In genomic region chr8:93911715-93912555, GRCm38 (mm10) we compare ENCODE assay signal across 11 mouse cellular contexts.
DNase-seq lines count a peak whose midpoint lies in the region; ATAC-seq lines count a peak whose summit lies in the region.
"Had no signal": no experiment of that assay in that cellular context is flagged by ENCODE, and none has a peak within 500 bp of the region (broad histone marks: within the 10 kb centered on the region; RNA-seq: fewer than 3 reads in every experiment).

No protein-coding gene starts in this region.

- no peak overlapping the region for H3K9ac ChIP-seq in forebrain, embryonic 12.5 days
- no peak overlapping the region; the same call in 1 of the 2 replicates for H3K9ac ChIP-seq in forebrain, embryonic 11.5 days (ENCODE audit: low read length)
- H3K9ac ChIP-seq in kidney, embryonic 14.5 days (ENCODE audit: low read depth, low read length), result no peak overlapping the region
- 0 out of 2 replicates have a peak overlapping the region, but pooled peaks have one; percentile 4 for H3K9ac ChIP-seq in midbrain, embryonic 12.5 days (replicated peaks)
- H3K9ac ChIP-seq in midbrain, embryonic 15.5 days, result no peak overlapping the region
- H3K9ac ChIP-seq: embryonic facial prominence, embryonic 12.5 days; neural tube, embryonic 13.5 days had no signal

- peak overlapping the region; percentile 31; the same call in 1 of the 2 replicates for H3K27ac ChIP-seq in forebrain, embryonic 12.5 days
- H3K27ac ChIP-seq in forebrain, embryonic 11.5 days (ENCODE audit: low read depth, low read length), result no peak overlapping the region; the same call in 1 of the 2 replicates
- peak overlapping the region; percentile 42; the same call in 1 of the 2 replicates for H3K27ac ChIP-seq in kidney, embryonic 14.5 days (ENCODE audit: low read depth, low read length)
- H3K27ac ChIP-seq in midbrain, embryonic 12.5 days (replicated peaks), result no peak overlapping the region
- H3K27ac ChIP-seq in midbrain, embryonic 15.5 days, result no peak overlapping the region
- H3K27ac ChIP-seq: embryonic facial prominence, embryonic 12.5 days; neural tube, embryonic 13.5 days had no signal

- peaks cover 49% of the 10 kb centered on the region for H3K4me1 ChIP-seq in forebrain, embryonic 12.5 days
- H3K4me1 ChIP-seq in forebrain, embryonic 11.5 days (replicated peaks; ENCODE audit: control insufficient read depth, insufficient read depth, low read length), result peaks cover 18% of the 10 kb centered on the region
- H3K4me1 ChIP-seq in kidney, embryonic 14.5 days (ENCODE audit: control insufficient read depth, insufficient read depth, low read length), result peaks cover 23% of the 10 kb centered on the region
- peaks cover 60% of the 10 kb centered on the region for H3K4me1 ChIP-seq in midbrain, embryonic 12.5 days
- H3K4me1 ChIP-seq in midbrain, embryonic 15.5 days, result peaks cover 51% of the 10 kb centered on the region

- no peaks in the 10 kb centered on the region; the same call in 1 of the 2 replicates for H3K27me3 ChIP-seq in forebrain, embryonic 12.5 days
- H3K27me3 ChIP-seq in forebrain, embryonic 11.5 days (ENCODE audit: control insufficient read depth, insufficient read depth, low read length), result no peaks in the 10 kb centered on the region
- no peaks in the 10 kb centered on the region for H3K27me3 ChIP-seq in kidney, embryonic 14.5 days (ENCODE audit: control insufficient read depth, insufficient read depth, low read length)
- peaks cover 5% of the 10 kb centered on the region for H3K27me3 ChIP-seq in midbrain, embryonic 12.5 days
- H3K27me3 ChIP-seq in midbrain, embryonic 15.5 days (replicated peaks), result no peaks in the 10 kb centered on the region
- H3K27me3 ChIP-seq: neural tube, embryonic 13.5 days had no signal

- no peak for DNase-seq in forebrain, embryonic 11.5 days (ENCODE audit: low spot score)
- no peak for DNase-seq in kidney, postnatal 4 days
- DNase-seq in yolk sac, embryonic 10.5 days (ENCODE audit: low spot score), result peak; percentile 70
- DNase-seq in layer of hippocampus, adult 11-12 months (ENCODE audit: low spot score), result no peak
- DNase-seq: kidney, postnatal 10 days had no signal

- no peak for ATAC-seq in forebrain, embryonic 12.5 days (ENCODE audit: low FRiP score)
- ATAC-seq in forebrain, embryonic 11.5 days (replicated peaks; ENCODE audit: low FRiP score), result no peak
- ATAC-seq in kidney, embryonic 14.5 days (ENCODE audit: low FRiP score, low TSS enrichment), result no peak
- no peak for ATAC-seq in midbrain, embryonic 12.5 days (ENCODE audit: low FRiP score, low read depth)
- ATAC-seq in midbrain, embryonic 15.5 days (replicated peaks), result no peak

- H3K4me3 ChIP-seq in forebrain, embryonic 12.5 days (replicated peaks), result no peak overlapping the region
- no peak overlapping the region for H3K4me3 ChIP-seq in forebrain, embryonic 11.5 days (ENCODE audit: low read depth, low read length)
- no peak overlapping the region for H3K4me3 ChIP-seq in kidney, embryonic 14.5 days (ENCODE audit: low read length)
- H3K4me3 ChIP-seq in midbrain, embryonic 12.5 days, result no peak overlapping the region
- no peak overlapping the region for H3K4me3 ChIP-seq in midbrain, embryonic 15.5 days
- H3K4me3 ChIP-seq: embryonic facial prominence, embryonic 12.5 days; neural tube, embryonic 13.5 days had no signal

- no peaks in the 10 kb centered on the region for H3K9me3 ChIP-seq in forebrain, embryonic 12.5 days
- no peaks in the 10 kb centered on the region for H3K9me3 ChIP-seq in forebrain, embryonic 11.5 days (ENCODE audit: control insufficient read depth, low read length)
- no peaks in the 10 kb centered on the region for H3K9me3 ChIP-seq in kidney, embryonic 14.5 days (ENCODE audit: control insufficient read depth, low read length)
- no peaks in the 10 kb centered on the region for H3K9me3 ChIP-seq in midbrain, embryonic 12.5 days
- H3K9me3 ChIP-seq in midbrain, embryonic 15.5 days, result no peaks in the 10 kb centered on the region
- H3K9me3 ChIP-seq: embryonic facial prominence, embryonic 12.5 days; neural tube, embryonic 13.5 days had no signal

- 70% methylated on average over 7 of the region's 7 CpGs for WGBS in forebrain, embryonic 12.5 days
- WGBS in forebrain, embryonic 11.5 days, result 74% methylated on average over 7 of the region's 7 CpGs
- WGBS in kidney, embryonic 14.5 days, result 60% methylated on average over 7 of the region's 7 CpGs
- 78% methylated on average over 7 of the region's 7 CpGs for WGBS in midbrain, embryonic 12.5 days
- WGBS in midbrain, embryonic 15.5 days, result 70% methylated on average over 7 of the region's 7 CpGs

- no peak overlapping the region for H3K4me2 ChIP-seq in forebrain, embryonic 12.5 days
- H3K4me2 ChIP-seq in forebrain, embryonic 11.5 days (ENCODE audit: low read depth, low read length, severe bottlenecking), result no peak overlapping the region
- no peak overlapping the region for H3K4me2 ChIP-seq in kidney, embryonic 14.5 days (replicated peaks; ENCODE audit: low read depth, low read length)
- H3K4me2 ChIP-seq in midbrain, embryonic 12.5 days (replicated peaks), result no peak overlapping the region
- H3K4me2 ChIP-seq in midbrain, embryonic 15.5 days, result no peak overlapping the region
- H3K4me2 ChIP-seq: embryonic facial prominence, embryonic 12.5 days; neural tube, embryonic 13.5 days had no signal

- no peaks in the 10 kb centered on the region; the same call in 1 of the 2 replicates for H3K36me3 ChIP-seq in forebrain, embryonic 12.5 days (replicated peaks)
- peaks cover 2% of the 10 kb centered on the region; the same call in 1 of the 2 replicates for H3K36me3 ChIP-seq in forebrain, embryonic 11.5 days (ENCODE audit: control insufficient read depth, insufficient read depth, low read length)
- H3K36me3 ChIP-seq in kidney, embryonic 14.5 days (ENCODE audit: control insufficient read depth, insufficient read depth, low read length), result no peaks in the 10 kb centered on the region
- H3K36me3 ChIP-seq in midbrain, embryonic 12.5 days, result peaks cover 7% of the 10 kb centered on the region; the same call in 1 of the 2 replicates
- H3K36me3 ChIP-seq in midbrain, embryonic 15.5 days (replicated peaks), result 0 out of 2 replicates have a peak, but pooled peaks cover 5% of the 10 kb centered on the region
- H3K36me3 ChIP-seq: embryonic facial prominence, embryonic 12.5 days had no signal

Comparison
In these comparisons a context has a peak if more than half of its experiments do, and no peak if none do; other contexts are left out.
1. H3K27ac ChIP-seq: peak in forebrain, embryonic 12.5 days (single experiment) and kidney, embryonic 14.5 days (single experiment); none in forebrain, embryonic 11.5 days (single experiment), midbrain, embryonic 12.5 days (single experiment) and midbrain, embryonic 15.5 days (single experiment).